Mouse (Mus musculus) retina, postnatal 7 days (tissue): ENCODE results near the gene Crtc1.

Experiments
- DNase-seq: peaks from one replicate; pipeline ENCODE4 v3.0.0-alpha.2; 2012; ENCODE audit warnings: low read depth, low spot score

The Crtc1 gene

GRCm38 (mm10) chr8:70463306-70463705 lies 23.9 kb upstream of the Crtc1 start:
- DNase-seq: no peak

GRCm38 (mm10) chr8:70462516-70462813 lies 23.1 kb upstream of the Crtc1 start:
- no peak for DNase-seq

GRCm38 (mm10) chr8:70461765-70462515 lies 22.6 kb upstream of the Crtc1 start:
- no peak for DNase-seq

GRCm38 (mm10) chr8:70460606-70461005 lies 21.2 kb upstream of the Crtc1 start:
- DNase-seq: no peak

GRCm38 (mm10) chr8:70460199-70460598 lies 20.8 kb upstream of the Crtc1 start:
- no peak for DNase-seq

- DNase-seq: no peak
These were observed 20.3 kb upstream of the Crtc1 start for GRCm38 (mm10) chr8:70459636-70460035.

GRCm38 (mm10) chr8:70458462-70458861 lies 19.1 kb upstream of the Crtc1 start:
- DNase-seq: no peak

- DNase-seq: no peak
These were observed 18.5 kb upstream of the Crtc1 start for GRCm38 (mm10) chr8:70457882-70458281.

GRCm38 (mm10) chr8:70456996-70457395 lies 17.6 kb upstream of the Crtc1 start:
- no peak for DNase-seq

GRCm38 (mm10) chr8:70453852-70454251 lies 14.5 kb upstream of the Crtc1 start:
- DNase-seq: no peak

- DNase-seq: no peak
These were observed 13.0 kb upstream of the Crtc1 start for GRCm38 (mm10) chr8:70452196-70452966.

- no peak for DNase-seq
These were observed 8.5 kb upstream of the Crtc1 start for GRCm38 (mm10) chr8:70447639-70448420.

- DNase-seq: no peak
These were observed 6.6 kb upstream of the Crtc1 start for GRCm38 (mm10) chr8:70445988-70446387.

GRCm38 (mm10) chr8:70443326-70443725 lies 3.9 kb upstream of the Crtc1 start:
- no peak for DNase-seq

- no peak for DNase-seq
These were observed 2.2 kb upstream of the Crtc1 start for GRCm38 (mm10) chr8:70441565-70441964.

GRCm38 (mm10) chr8:70440246-70440645 lies 867 bp upstream of the Crtc1 start:
- DNase-seq: no peak

GRCm38 (mm10) chr8:70439848-70440179 lies 435 bp upstream of the Crtc1 start:
- DNase-seq: no peak

- no peak for DNase-seq
These were observed 956 bp downstream of the Crtc1 start for GRCm38 (mm10) chr8:70438423-70438822.

- DNase-seq: no peak
These were observed 4.2 kb downstream of the Crtc1 start for GRCm38 (mm10) chr8:70435156-70435555.

GRCm38 (mm10) chr8:70432991-70433536 lies 6.3 kb downstream of the Crtc1 start:
- no peak for DNase-seq

- DNase-seq: no peak
These were observed 8.2 kb downstream of the Crtc1 start for GRCm38 (mm10) chr8:70431213-70431612.

- DNase-seq: no peak
These were observed 13.0 kb downstream of the Crtc1 start for GRCm38 (mm10) chr8:70426300-70426907.
